ENCODE assay signal across 7 mouse cellular contexts in the genomic region with DNA sequence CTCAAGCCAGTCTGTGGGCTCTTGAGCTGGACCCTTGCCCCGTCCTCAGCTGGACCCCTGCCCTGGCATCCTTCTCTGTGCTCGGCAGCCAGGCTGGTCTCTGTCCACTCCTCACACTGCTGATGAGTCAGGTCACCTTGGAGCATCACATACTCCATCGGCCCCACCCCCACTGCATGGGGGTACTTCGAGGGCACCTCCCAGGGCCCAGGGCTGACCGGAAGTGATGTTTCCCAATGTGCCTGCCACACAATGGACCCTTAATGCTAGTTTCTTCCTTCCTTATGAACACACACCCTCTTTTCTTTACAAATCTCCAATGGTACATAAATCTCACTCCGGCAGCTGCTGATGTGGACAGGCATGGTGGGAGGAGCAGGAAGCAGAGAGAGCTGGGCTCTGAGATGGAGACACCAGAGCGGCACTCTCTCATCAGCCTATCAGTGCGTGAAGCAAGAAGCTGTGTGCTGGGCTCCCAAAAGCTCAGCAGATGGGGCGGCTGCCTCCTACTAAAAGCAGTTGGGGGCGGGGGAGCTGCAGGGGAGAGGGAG.
DNase-seq lines count a peak whose midpoint lies in the region; ATAC-seq lines count a peak whose summit lies in the region.

No protein-coding gene starts in this region.

- H3K36me3 ChIP-seq in heart, embryonic 16.5 days (ENCODE audit: control insufficient read depth, insufficient read depth), result no peaks in the 10 kb centered on the region
- no peaks in the 10 kb centered on the region for H3K36me3 ChIP-seq in liver, embryonic 16.5 days (ENCODE audit: control insufficient read depth, insufficient read depth)

- H3K4me2 ChIP-seq in heart, embryonic 16.5 days (ENCODE audit: low read depth, low read length), result no peak overlapping the region
- no peak overlapping the region for H3K4me2 ChIP-seq in liver, embryonic 16.5 days (ENCODE audit: low read depth, low read length)

- peak overlapping the region; percentile 28 for H3K27ac ChIP-seq in heart, embryonic 16.5 days (ENCODE audit: low read length)
- no peak overlapping the region; the same call in 1 of the 2 replicates for H3K27ac ChIP-seq in liver, embryonic 16.5 days (ENCODE audit: low read length)

- peak; percentile 63 for DNase-seq in thymus, postnatal 4 days
- no peak for DNase-seq in thymus, postnatal 10 days (ENCODE audit: low spot score in 2 of 2)
- peak; percentile 78 to 83 for DNase-seq in kidney, postnatal 36 days
- peak; percentile 34 for DNase-seq in right cerebral cortex, postnatal 25 days
- no peak for DNase-seq in T-cell, adult 2 months (ENCODE audit: low spot score)

- 53% methylated on average over 10 of the region's 10 CpGs for WGBS in heart, embryonic 16.5 days
- WGBS in liver, embryonic 16.5 days (ENCODE audit: insufficient replicate concordance), result 20% methylated on average over 10 of the region's 10 CpGs

- no peak overlapping the region for H3K9ac ChIP-seq in heart, embryonic 16.5 days (ENCODE audit: low read length)
- H3K9ac ChIP-seq in liver, embryonic 16.5 days (ENCODE audit: low read depth, low read length), result no peak overlapping the region

- no peaks in the 10 kb centered on the region for H3K9me3 ChIP-seq in heart, embryonic 16.5 days (replicated peaks; ENCODE audit: control insufficient read depth, low read length)
- no peaks in the 10 kb centered on the region for H3K9me3 ChIP-seq in liver, embryonic 16.5 days (replicated peaks; ENCODE audit: control insufficient read depth, low read length)

- ATAC-seq in heart, embryonic 16.5 days (replicated peaks; ENCODE audit: extremely low read depth, insufficient read depth, low FRiP score), result no peak
- peak; percentile 15; the same call in 1 of the 2 replicates for ATAC-seq in liver, embryonic 16.5 days (ENCODE audit: low read depth)

- no peak overlapping the region for H3K4me3 ChIP-seq in heart, embryonic 16.5 days (ENCODE audit: low read length)
- H3K4me3 ChIP-seq in liver, embryonic 16.5 days (ENCODE audit: low read depth, low read length), result no peak overlapping the region

- peaks cover 27% of the 10 kb centered on the region for H3K4me1 ChIP-seq in heart, embryonic 16.5 days (ENCODE audit: control insufficient read depth, insufficient read depth, low read length)
- H3K4me1 ChIP-seq in liver, embryonic 16.5 days (ENCODE audit: control insufficient read depth, low read depth, low read length), result no peaks in the 10 kb centered on the region

- H3K27me3 ChIP-seq in heart, embryonic 16.5 days (ENCODE audit: control insufficient read depth, insufficient read depth, low read length), result no peaks in the 10 kb centered on the region
- no peaks in the 10 kb centered on the region for H3K27me3 ChIP-seq in liver, embryonic 16.5 days (ENCODE audit: control insufficient read depth, insufficient read depth, low read depth, low read length)

Comparison
In these comparisons a context has a peak if more than half of its experiments do, and no peak if none do; other contexts are left out.
1. DNase-seq: peak in thymus, postnatal 4 days (single experiment), kidney, postnatal 36 days (2 of 2) and right cerebral cortex, postnatal 25 days (single experiment); none in thymus, postnatal 10 days (0 of 2) and T-cell, adult 2 months (single experiment).